Mouse (Mus musculus): ENCODE measurements around the gene Tbc1d23. TPM values are rescaled to one million over a fixed set of nuclear protein-coding genes. Genes with fewer than 3 reads are reported as not detected.

The Tbc1d23 gene
- total RNA-seq (2014; rRNA removed), result 17.7 and 18.7 TPM in 2 replicates
- 3.2 and 4.0 TPM in 2 replicates for polyA plus RNA-seq (2012; rRNA removed)

GRCm38 (mm10) chr16:57231089-57231936, at the start of gene Tbc1d23:
TSS of gene Tbc1d23 (minus strand) at chr16:57231504.
- Histone ChIP-seq H3K27ac (replicated peaks; ENCODE audit: insufficient read depth, low read depth, low read length) (peak within 1 kb of the TSS; percentile 4), H3K4me3 (ENCODE audit: insufficient read depth, low read depth, low read length) (peak within 1 kb of the TSS; percentile 59), H3K79me2 (ENCODE audit: control insufficient read depth, insufficient read depth, low read length) (peaks cover 3% of the 10 kb centered on the region; the same call in 1 of the 2 replicates), H3K27me3 (ENCODE audit: control insufficient read depth, insufficient read depth, low read length) (no peaks in the 10 kb centered on the region), H3K9ac (ENCODE audit: low read depth, low read length) (peak within 1 kb of the TSS; percentile 78), H3K36me3 (ENCODE audit: control insufficient read depth, insufficient read depth, low read length) (no peaks in the 10 kb centered on the region), H3K4me1 (ENCODE audit: control insufficient read depth, insufficient read depth, low read length) (peaks cover 5% of the 10 kb centered on the region; the same call in 1 of the 2 replicates)
- DNase-seq (ENCODE audit: extremely low read depth, low read depth, low spot score), result peak; percentile 94
- no peak for TF ChIP-seq CTCF (IDR thresholded peaks at IDR 0.05; ENCODE audit: low read depth, low read length)
- TF ChIP-seq POLR2A (IDR thresholded peaks at IDR 0.05; ENCODE audit: extremely low read depth, insufficient read depth, low read length), result 0 out of 2 replicates have a peak, but pooled peaks have one; percentile 8
- under 1% methylated on average over 42 of the region's 42 CpGs for WGBS

GRCm38 (mm10) chr16:57280221-57281217, 49.2 kb upstream of the Tbc1d23 start:
- Histone ChIP-seq H3K4me3 (ENCODE audit: insufficient read depth, low read depth, low read length) (no peak overlapping the region), H3K36me3 (ENCODE audit: control insufficient read depth, insufficient read depth, low read length) (no peaks in the 10 kb centered on the region), H3K27me3 (ENCODE audit: control insufficient read depth, insufficient read depth, low read length) (no peaks in the 10 kb centered on the region), H3K9ac (ENCODE audit: low read depth, low read length) (no peak overlapping the region), H3K4me1 (ENCODE audit: control insufficient read depth, insufficient read depth, low read length) (no peaks in the 10 kb centered on the region), H3K79me2 (ENCODE audit: control insufficient read depth, insufficient read depth, low read length) (no peaks in the 10 kb centered on the region), H3K27ac (replicated peaks; ENCODE audit: insufficient read depth, low read depth, low read length) (no peak overlapping the region)
- WGBS, result 85% methylated on average over 31 of the region's 31 CpGs
- peak; percentile 4 for DNase-seq (ENCODE audit: extremely low read depth, low read depth, low spot score)
- TF ChIP-seq POLR2A (IDR thresholded peaks at IDR 0.05; ENCODE audit: extremely low read depth, insufficient read depth, low read length) (no peak), CTCF (IDR thresholded peaks at IDR 0.05; ENCODE audit: low read depth, low read length) (no peak)

GRCm38 (mm10) chr16:57278976-57279626, 47.8 kb upstream of the Tbc1d23 start:
- no peaks in the 10 kb centered on the region for H3K36me3 ChIP-seq (ENCODE audit: control insufficient read depth, insufficient read depth, low read length)
- no peaks in the 10 kb centered on the region for H3K79me2 ChIP-seq (ENCODE audit: control insufficient read depth, insufficient read depth, low read length)
- 90% methylated on average over 12 of the region's 12 CpGs for WGBS
- no peak overlapping the region for H3K27ac ChIP-seq (replicated peaks; ENCODE audit: insufficient read depth, low read depth, low read length)
- H3K4me3 ChIP-seq (ENCODE audit: insufficient read depth, low read depth, low read length), result no peak overlapping the region
- DNase-seq (ENCODE audit: extremely low read depth, low read depth, low spot score), result no peak
- H3K4me1 ChIP-seq (ENCODE audit: control insufficient read depth, insufficient read depth, low read length), result no peaks in the 10 kb centered on the region
- H3K9ac ChIP-seq (ENCODE audit: low read depth, low read length), result no peak overlapping the region
- TF ChIP-seq CTCF (IDR thresholded peaks at IDR 0.05; ENCODE audit: low read depth, low read length) (no peak), POLR2A (IDR thresholded peaks at IDR 0.05; ENCODE audit: extremely low read depth, insufficient read depth, low read length) (no peak)
- H3K27me3 ChIP-seq (ENCODE audit: control insufficient read depth, insufficient read depth, low read length), result no peaks in the 10 kb centered on the region

GRCm38 (mm10) chr16:57269751-57270150, 38.4 kb upstream of the Tbc1d23 start:
- Histone ChIP-seq H3K36me3 (ENCODE audit: control insufficient read depth, insufficient read depth, low read length) (no peaks in the 10 kb centered on the region), H3K27me3 (ENCODE audit: control insufficient read depth, insufficient read depth, low read length) (no peaks in the 10 kb centered on the region), H3K79me2 (ENCODE audit: control insufficient read depth, insufficient read depth, low read length) (no peaks in the 10 kb centered on the region), H3K4me1 (ENCODE audit: control insufficient read depth, insufficient read depth, low read length) (no peaks in the 10 kb centered on the region), H3K27ac (replicated peaks; ENCODE audit: insufficient read depth, low read depth, low read length) (no peak overlapping the region), H3K9ac (ENCODE audit: low read depth, low read length) (no peak overlapping the region), H3K4me3 (ENCODE audit: insufficient read depth, low read depth, low read length) (no peak overlapping the region)
- no peak for DNase-seq (ENCODE audit: extremely low read depth, low read depth, low spot score)
- WGBS, result 92% methylated on average over 13 of the region's 13 CpGs
- TF ChIP-seq POLR2A (IDR thresholded peaks at IDR 0.05; ENCODE audit: extremely low read depth, insufficient read depth, low read length) (no peak), CTCF (IDR thresholded peaks at IDR 0.05; ENCODE audit: low read depth, low read length) (no peak)

- Histone ChIP-seq H3K27me3 (ENCODE audit: control insufficient read depth, insufficient read depth, low read length) (no peaks in the 10 kb centered on the region), H3K4me1 (ENCODE audit: control insufficient read depth, insufficient read depth, low read length) (no peaks in the 10 kb centered on the region), H3K36me3 (ENCODE audit: control insufficient read depth, insufficient read depth, low read length) (no peaks in the 10 kb centered on the region), H3K27ac (replicated peaks; ENCODE audit: insufficient read depth, low read depth, low read length) (no peak overlapping the region), H3K9ac (ENCODE audit: low read depth, low read length) (no peak overlapping the region), H3K79me2 (ENCODE audit: control insufficient read depth, insufficient read depth, low read length) (no peaks in the 10 kb centered on the region), H3K4me3 (ENCODE audit: insufficient read depth, low read depth, low read length) (no peak overlapping the region)
- DNase-seq (ENCODE audit: extremely low read depth, low read depth, low spot score), result no peak
- TF ChIP-seq CTCF (IDR thresholded peaks at IDR 0.05; ENCODE audit: low read depth, low read length) (no peak), POLR2A (IDR thresholded peaks at IDR 0.05; ENCODE audit: extremely low read depth, insufficient read depth, low read length) (no peak)
- WGBS, result 83% methylated on average over 14 of the region's 14 CpGs
Observed at GRCm38 (mm10) chr16:57268058-57268841, 36.9 kb upstream of the Tbc1d23 start.
